Mouse (Mus musculus): ENCODE measurements around the gene Prmt3. TPM values are rescaled to one million over a fixed set of nuclear protein-coding genes. Genes with fewer than 3 reads are reported as not detected.

The Prmt3 gene
- polyA plus RNA-seq (2015; fragmentation: Illumina TruSeq; extraction: RNeasy Lipid Tissue Mini Kit (QIAGEN cat#74804); ENCODE audit: insufficient read depth, low read depth, low replicate concordance), result 3.9 TPM

GRCm38 (mm10) chr7:49778114-49778901, at the start of gene Prmt3:
Prmt3 (plus strand) TSS chr7:49778346.

GRCm38 (mm10) chr7:49758934-49759571, 19.1 kb upstream of the Prmt3 start, which contains the start of gene Htatip2:
Htatip2 (plus strand) TSS chr7:49759115.

Other genes starting within 250 kb of the Prmt3 start
- not detected for gene Dbx1, start 141.5 kb upstream of the Prmt3 start, polyA plus RNA-seq (2015; fragmentation: Illumina TruSeq; extraction: RNeasy Lipid Tissue Mini Kit (QIAGEN cat#74804); ENCODE audit: insufficient read depth, low read depth, low replicate concordance)
- gene Htatip2, start 19.2 kb upstream of the Prmt3 start, polyA plus RNA-seq (2015; fragmentation: Illumina TruSeq; extraction: RNeasy Lipid Tissue Mini Kit (QIAGEN cat#74804); ENCODE audit: insufficient read depth, low read depth, low replicate concordance), result 6.2 TPM
- gene Slc6a5, start 131.8 kb downstream of the Prmt3 start, polyA plus RNA-seq (2015; fragmentation: Illumina TruSeq; extraction: RNeasy Lipid Tissue Mini Kit (QIAGEN cat#74804); ENCODE audit: insufficient read depth, low read depth, low replicate concordance), result not detected
- 3.6 TPM for gene Nell1, start 196.5 kb downstream of the Prmt3 start, polyA plus RNA-seq (2015; fragmentation: Illumina TruSeq; extraction: RNeasy Lipid Tissue Mini Kit (QIAGEN cat#74804); ENCODE audit: insufficient read depth, low read depth, low replicate concordance)

Measured in pancreas, adult 10 weeks (tissue).